Mouse (Mus musculus): ENCODE results near the gene Sgca.

DNA sequence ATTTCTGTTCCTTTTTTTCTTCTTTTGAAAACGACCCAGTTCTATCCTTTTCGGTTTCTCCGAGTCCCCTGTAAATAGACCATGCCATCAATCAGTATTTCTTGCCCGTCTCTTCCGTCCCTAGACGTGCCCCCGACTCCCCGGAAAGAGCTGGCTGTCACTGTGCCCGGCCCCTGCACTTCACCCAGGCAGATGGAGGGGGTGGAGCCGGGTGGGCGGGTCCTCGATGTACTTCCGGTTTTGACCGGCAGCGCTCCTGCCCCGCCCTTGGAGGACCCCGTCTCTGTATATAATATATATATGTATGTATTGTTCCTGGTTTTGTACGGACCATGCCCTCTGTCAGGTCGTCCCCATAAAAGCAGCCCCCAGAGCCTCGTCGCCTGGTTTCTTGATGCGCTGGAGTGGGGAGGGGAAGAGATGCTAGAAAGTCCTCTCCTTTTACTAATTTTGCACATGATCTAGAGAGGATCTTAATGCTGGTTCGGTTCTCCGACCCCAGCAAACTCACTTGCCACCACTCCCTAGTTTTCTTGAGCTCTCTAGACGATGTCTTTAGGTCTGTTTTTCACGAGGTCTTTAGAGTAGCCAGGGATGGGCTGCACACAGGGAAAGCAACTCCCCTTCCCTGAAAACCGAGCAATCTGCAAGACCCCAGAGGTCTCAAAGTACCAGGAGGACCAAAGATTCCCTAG lies 30.5 kb upstream of the Sgca start:
- TF ChIP-seq MAX (IDR thresholded peaks at IDR 0.05; ENCODE audit: low read depth) (no peak), E2F4 (IDR thresholded peaks at IDR 0.05; ENCODE audit: insufficient read depth) (no peak), POLR2A (IDR thresholded peaks at IDR 0.05; ENCODE audit: insufficient read length, low read depth) (no peak), MYOD1 (IDR thresholded peaks at IDR 0.05; ENCODE audit: control insufficient read depth in 1 of 3, insufficient read length in 2 of 3, low read depth in 2 of 3) (no peak), USF1 (IDR thresholded peaks at IDR 0.05; ENCODE audit: low read depth) (no peak), CEBPB (IDR thresholded peaks at IDR 0.05; ENCODE audit: insufficient read depth, poor library complexity, severe bottlenecking) (no peak), MYOG (IDR thresholded peaks at IDR 0.05; ENCODE audit: control insufficient read depth in 1 of 3, insufficient read depth in 1 of 3, insufficient read length in 2 of 3, low read depth in 2 of 3) (no peak)

Measured in myocyte (in vitro differentiated cells).